Mouse (Mus musculus) midbrain, embryonic 13.5 days (tissue): ENCODE data around the gene Cc2d2b. TPM values are rescaled to one million over a fixed set of nuclear protein-coding genes. Genes with fewer than 3 reads are reported as not detected.

Experiments used
- ATAC-seq: fragments of 200-750 bp; cut with Nextera tagmentation; 2 replicates; pipeline ENCODE4 v1.8.0; 2017; ENCODE audit warnings: mild to moderate bottlenecking, moderate TSS enrichment, moderate library complexity
- H3K27ac ChIP-seq: fragments of 300-500 bp; sonication (generic); 2 replicates; pipeline ENCODE4 v1.5.1; 2015; ENCODE audit warnings: inconsistent platforms, mild to moderate bottlenecking, moderate library complexity
- H3K27me3 ChIP-seq: fragments of 300-500 bp; sonication (generic); 2 replicates; pipeline ENCODE4 v1.6.1; 2015; ENCODE audit warnings: mild to moderate bottlenecking, inconsistent platforms
- H3K36me3 ChIP-seq: fragments of 300-500 bp; sonication (generic); 2 replicates; pipeline ENCODE4 v1.6.1; 2015; ENCODE audit warnings: mild to moderate bottlenecking, inconsistent platforms
- H3K4me1 ChIP-seq: fragments of 300-500 bp; sonication (generic); replicated peaks from 2 replicates; pipeline ENCODE4 v1.6.1; 2015; ENCODE audit warnings: inconsistent platforms
- H3K4me2 ChIP-seq: fragments of 300-500 bp; sonication (generic); replicated peaks from 2 replicates; pipeline ENCODE4 v1.6.1; 2015; ENCODE audit warnings: moderate library complexity, mild to moderate bottlenecking, inconsistent platforms
- H3K4me3 ChIP-seq: fragments of 300-500 bp; sonication (generic); replicated peaks from 2 replicates; pipeline ENCODE4 v1.5.1; 2015; ENCODE audit warnings: mild to moderate bottlenecking, inconsistent platforms
- H3K9ac ChIP-seq: fragments of 300-500 bp; sonication (generic); replicated peaks from 2 replicates; pipeline ENCODE4 v1.6.1; 2015; ENCODE audit warnings: mild to moderate bottlenecking, inconsistent platforms
- H3K9me3 ChIP-seq: fragments of 300-500 bp; sonication (generic); 2 replicates; pipeline ENCODE4 v1.6.1; 2016; ENCODE audit warnings: mild to moderate bottlenecking, inconsistent platforms
- WGBS: fragments of 180-500 bp; shearing (Covaris S2); methylation state at CpG from one replicate; pipeline ENCODE4 v1.1.7; 2015; 5-methylcytosine and 5-hydroxymethylcytosine counted together
- polyA plus RNA-seq: library from polyadenylated mRNA; unstranded; fragments of >200 nt; fragmentation: Nextera tagmentation; extraction: Ambion mirVana; gene quantifications from 2 replicates; pipeline ENCODE4 v1.2.1, GENCODE M21; 2015

Gene Cc2d2b
- polyA plus RNA-seq, 1 experiment from 2014 or later: 0.12 TPM

GRCm38 (mm10) chr19:40817901-40818532 is 69.5 kb downstream of the Cc2d2b start:
- no peaks in the 10 kb centered on the region for H3K4me1 ChIP-seq
- 89% methylated on average over 6 of the region's 6 CpGs for WGBS
- H3K4me3 ChIP-seq: no peak overlapping the region
- no peak for ATAC-seq
- H3K36me3 ChIP-seq: no peaks in the 10 kb centered on the region
- no peaks in the 10 kb centered on the region for H3K27me3 ChIP-seq
- no peaks in the 10 kb centered on the region for H3K9me3 ChIP-seq
- H3K9ac ChIP-seq: no peak overlapping the region
- H3K4me2 ChIP-seq: no peak overlapping the region
- H3K27ac ChIP-seq: no peak overlapping the region

- Histone ChIP-seq H3K9me3 (no peaks in the 10 kb centered on the region), H3K36me3 (no peaks in the 10 kb centered on the region), H3K4me3 (no peak overlapping the region), H3K9ac (no peak overlapping the region), H3K4me2 (no peak overlapping the region), H3K27me3 (no peaks in the 10 kb centered on the region), H3K27ac (no peak overlapping the region), H3K4me1 (no peaks in the 10 kb centered on the region)
- 85% methylated on average over 7 of the region's 7 CpGs for WGBS
- no peak for ATAC-seq
These were observed 70.2 kb downstream of the Cc2d2b start for GRCm38 (mm10) chr19:40818764-40819163.

DNA sequence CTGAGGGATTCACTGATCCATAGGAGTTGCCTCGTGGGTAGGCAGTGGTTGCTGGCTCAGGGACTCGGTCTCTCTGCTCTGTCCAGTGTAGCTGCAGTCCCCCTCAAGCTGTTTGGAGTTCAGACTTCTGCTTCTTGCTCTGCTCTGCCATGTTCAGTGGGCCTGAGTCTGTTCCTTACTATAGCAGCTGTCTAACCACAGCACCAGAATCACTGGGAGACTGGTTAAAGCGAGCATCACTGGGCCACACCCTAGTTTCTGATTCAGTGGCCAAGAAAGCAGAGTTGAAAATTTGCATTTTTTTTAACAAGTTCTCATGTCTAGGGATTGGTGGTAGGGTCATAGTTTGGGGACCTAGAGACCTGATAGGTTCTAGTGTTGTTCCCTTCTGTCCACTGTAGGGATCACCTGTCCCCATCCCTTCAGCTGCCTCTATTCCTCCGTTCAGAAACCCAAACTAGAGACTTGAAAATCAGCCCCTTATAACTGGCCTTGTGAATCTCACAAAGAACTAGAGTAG is 72.8 kb downstream of the Cc2d2b start:
- no peak for ATAC-seq
- WGBS: 77% methylated on average over 4 of the region's 4 CpGs

DNA sequence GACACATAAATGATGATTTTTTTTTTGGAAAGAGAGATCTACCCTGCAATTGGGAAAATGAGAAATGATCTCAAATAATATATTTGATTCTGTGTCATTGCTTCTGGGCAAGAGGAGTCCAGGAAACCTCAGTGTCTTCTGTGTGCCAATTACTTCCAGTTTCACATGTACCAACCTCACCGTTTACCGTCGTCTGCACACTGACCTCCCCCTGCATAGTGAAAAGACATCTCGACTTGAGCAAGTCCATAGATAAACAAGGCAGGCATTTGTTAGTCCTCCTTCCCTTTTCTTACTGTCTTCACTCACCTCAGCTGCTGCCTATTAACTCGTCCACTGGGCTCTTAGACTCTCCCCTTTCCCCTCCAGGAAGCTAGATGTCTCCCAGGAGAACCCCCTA is 77.1 kb downstream of the Cc2d2b start:
- no peak overlapping the region for H3K9ac ChIP-seq
- no peak overlapping the region for H3K27ac ChIP-seq
- no peak overlapping the region for H3K4me3 ChIP-seq
- 78% methylated on average over 5 of the region's 5 CpGs for WGBS
- H3K27me3 ChIP-seq: no peaks in the 10 kb centered on the region
- ATAC-seq: no peak
- no peak overlapping the region for H3K4me2 ChIP-seq
- H3K9me3 ChIP-seq: no peaks in the 10 kb centered on the region
- peaks cover 8% of the 10 kb centered on the region for H3K4me1 ChIP-seq
- no peaks in the 10 kb centered on the region for H3K36me3 ChIP-seq

More for the DNA sequence above, 72.8 kb downstream of the Cc2d2b start:
- no peaks in the 10 kb centered on the region for H3K27me3 ChIP-seq
- no peaks in the 10 kb centered on the region for H3K36me3 ChIP-seq
- no peak overlapping the region for H3K27ac ChIP-seq
- no peaks in the 10 kb centered on the region for H3K9me3 ChIP-seq
- H3K9ac ChIP-seq: no peak overlapping the region
- H3K4me2 ChIP-seq: no peak overlapping the region
- H3K4me3 ChIP-seq: no peak overlapping the region
- no peaks in the 10 kb centered on the region for H3K4me1 ChIP-seq

- no peak overlapping the region for H3K27ac ChIP-seq
- H3K9me3 ChIP-seq: no peaks in the 10 kb centered on the region
- peaks cover 8% of the 10 kb centered on the region for H3K4me1 ChIP-seq
These were observed 78.2 kb downstream of the Cc2d2b start for GRCm38 (mm10) chr19:40826735-40827134.

GRCm38 (mm10) chr19:40830198-40830597 is 81.6 kb downstream of the Cc2d2b start:
- Histone ChIP-seq H3K9ac (peak overlapping the region; percentile 97), H3K9me3 (no peaks in the 10 kb centered on the region), H3K4me1 (peaks cover 40% of the 10 kb centered on the region), H3K27ac (peak overlapping the region; percentile 96), H3K4me3 (peak overlapping the region; percentile 66), H3K27me3 (no peaks in the 10 kb centered on the region), H3K36me3 (no peaks in the 10 kb centered on the region), H3K4me2 (peak overlapping the region; percentile 79)
- ATAC-seq: no peak
- WGBS: 64% methylated on average over 7 of the region's 7 CpGs

More at GRCm38 (mm10) chr19:40826735-40827134, 78.2 kb downstream of the Cc2d2b start:
- H3K4me3 ChIP-seq: no peak overlapping the region
- WGBS: 89% methylated on average over 7 of the region's 7 CpGs
- no peak overlapping the region for H3K9ac ChIP-seq
- H3K4me2 ChIP-seq: no peak overlapping the region
- H3K27me3 ChIP-seq: no peaks in the 10 kb centered on the region
- ATAC-seq: no peak
- no peaks in the 10 kb centered on the region for H3K36me3 ChIP-seq

GRCm38 (mm10) chr19:40830703-40831415 is 82.3 kb downstream of the Cc2d2b start, which contains the start of gene Ccnj:
Ccnj (plus strand) TSS chr19:40831279.
- Histone ChIP-seq H3K4me3 (peak within 1 kb of the TSS; percentile 66), H3K9me3 (no peaks in the 10 kb centered on the region), H3K27ac (peak within 1 kb of the TSS; percentile 96), H3K4me2 (peak within 1 kb of the TSS; percentile 79), H3K9ac (peak within 1 kb of the TSS; percentile 97), H3K4me1 (peaks cover 47% of the 10 kb centered on the region), H3K36me3 (no peaks in the 10 kb centered on the region), H3K27me3 (no peaks in the 10 kb centered on the region)
- under 1% methylated on average over 71 of the region's 71 CpGs for WGBS
- ATAC-seq: peak; percentile 99

GRCm38 (mm10) chr19:40831416-40832201 is 83.1 kb downstream of the Cc2d2b start:
- WGBS: under 1% methylated on average over 67 of the region's 76 CpGs
- H3K27me3 ChIP-seq: no peaks in the 10 kb centered on the region
- peak overlapping the region; percentile 66 for H3K4me3 ChIP-seq
- peaks cover 48% of the 10 kb centered on the region for H3K4me1 ChIP-seq
- H3K27ac ChIP-seq: peak overlapping the region; percentile 96
- H3K4me2 ChIP-seq: peak overlapping the region; percentile 79
- H3K9ac ChIP-seq: peak overlapping the region; percentile 97
- peak; percentile 76 for ATAC-seq
- H3K36me3 ChIP-seq: peaks cover 2% of the 10 kb centered on the region; the same call in 1 of the 2 replicates
- H3K9me3 ChIP-seq: no peaks in the 10 kb centered on the region

DNA sequence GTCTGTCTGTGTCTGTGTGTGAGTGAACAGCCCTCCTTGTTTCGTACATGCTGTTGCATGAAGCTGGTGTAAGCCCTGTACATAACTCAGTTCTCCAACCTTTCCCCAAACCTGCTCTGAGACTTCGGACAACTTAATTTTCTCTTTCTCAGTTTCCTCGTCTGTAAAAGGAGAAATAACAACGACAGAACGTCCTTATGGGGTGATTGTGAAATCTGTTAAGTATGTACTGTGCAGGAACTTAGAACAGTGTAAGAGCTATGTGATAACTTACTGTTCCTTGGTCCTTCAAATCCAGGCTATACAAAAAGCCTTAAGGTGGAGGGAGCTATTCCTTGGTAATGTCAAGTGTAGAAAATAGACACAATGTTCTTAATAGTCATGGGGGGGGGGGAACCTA is 83.8 kb downstream of the Cc2d2b start:
- H3K9ac ChIP-seq: peak overlapping the region; percentile 97
- WGBS: 40% methylated on average over 5 of the region's 5 CpGs
- no peaks in the 10 kb centered on the region for H3K27me3 ChIP-seq
- H3K27ac ChIP-seq: no peak overlapping the region
- peaks cover 9% of the 10 kb centered on the region for H3K36me3 ChIP-seq
- peak overlapping the region; percentile 79 for H3K4me2 ChIP-seq
- no peaks in the 10 kb centered on the region for H3K9me3 ChIP-seq
- ATAC-seq: no peak
- peak overlapping the region; percentile 66 for H3K4me3 ChIP-seq
- H3K4me1 ChIP-seq: peaks cover 48% of the 10 kb centered on the region

DNA sequence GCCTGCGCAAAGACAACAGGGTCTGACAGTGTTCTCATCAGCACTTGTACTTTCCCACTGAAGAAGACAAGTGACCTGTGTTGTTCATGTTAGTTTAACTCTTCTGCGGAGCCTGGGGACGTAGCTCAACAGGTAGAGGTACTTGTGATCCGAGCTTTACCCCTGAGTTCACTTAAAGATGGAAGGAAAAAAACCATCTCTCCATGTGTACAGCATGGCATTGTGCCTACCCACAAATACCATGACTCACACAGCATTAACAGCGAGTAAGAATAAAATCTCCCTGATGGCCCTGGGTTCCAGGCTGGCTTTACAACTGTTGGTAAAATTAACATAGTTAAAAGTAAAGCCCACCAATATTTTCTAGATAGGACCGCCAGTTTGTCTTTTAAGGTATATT is 85.9 kb downstream of the Cc2d2b start:
- ATAC-seq: no peak
- 95% methylated on average over 6 of the region's 6 CpGs for WGBS

GRCm38 (mm10) chr19:40838205-40838604 is 89.7 kb downstream of the Cc2d2b start:
- no peak overlapping the region for H3K27ac ChIP-seq
- H3K27me3 ChIP-seq: no peaks in the 10 kb centered on the region
- H3K9me3 ChIP-seq: no peaks in the 10 kb centered on the region
- H3K9ac ChIP-seq: no peak overlapping the region
- no peak overlapping the region for H3K4me2 ChIP-seq
- no peak overlapping the region for H3K4me3 ChIP-seq
- WGBS: 94% methylated on average over 7 of the region's 7 CpGs
- H3K36me3 ChIP-seq: peaks cover 60% of the 10 kb centered on the region
- peaks cover 28% of the 10 kb centered on the region for H3K4me1 ChIP-seq
- no peak for ATAC-seq

More for the DNA sequence above, 85.9 kb downstream of the Cc2d2b start:
- H3K4me3 ChIP-seq: no peak overlapping the region
- no peak overlapping the region for H3K9ac ChIP-seq
- no peaks in the 10 kb centered on the region for H3K9me3 ChIP-seq
- H3K36me3 ChIP-seq: peaks cover 28% of the 10 kb centered on the region
- H3K27me3 ChIP-seq: no peaks in the 10 kb centered on the region
- no peak overlapping the region for H3K27ac ChIP-seq
- H3K4me2 ChIP-seq: peak overlapping the region; percentile 79; the same call in 1 of the 2 replicates
- H3K4me1 ChIP-seq: peaks cover 48% of the 10 kb centered on the region

- H3K4me1 ChIP-seq: peaks cover 7% of the 10 kb centered on the region
- H3K36me3 ChIP-seq: peaks cover 81% of the 10 kb centered on the region
- H3K27me3 ChIP-seq: no peaks in the 10 kb centered on the region
- no peaks in the 10 kb centered on the region for H3K9me3 ChIP-seq
- H3K4me2 ChIP-seq: no peak overlapping the region
- 96% methylated on average over 6 of the region's 6 CpGs for WGBS
- H3K9ac ChIP-seq: no peak overlapping the region
- H3K4me3 ChIP-seq: no peak overlapping the region
- ATAC-seq: no peak
- no peak overlapping the region for H3K27ac ChIP-seq
These were observed 91.8 kb downstream of the Cc2d2b start for GRCm38 (mm10) chr19:40840303-40840702.
